Mouse (Mus musculus) liver, embryonic 14.5 days (tissue): ENCODE measurements at regions not wholly inside any gene's neighbourhood (a gene's known extent, or its start where the extent isn't known, plus 50 kb on each side); places are given as distances from the start of the nearest gene placed in this dataset.

Experiments used
- CTCF ChIP-seq: IDR thresholded peaks from 2 replicates; pipeline ENCODE4 v1.5.1; 2016; ENCODE audit warnings: antibody characterized with exemption, low read depth, control low read depth
- EP300 ChIP-seq: IDR thresholded peaks from 2 replicates; pipeline ENCODE4 v1.6.1; 2016; ENCODE audit warnings: antibody characterized with exemption, low read depth

DNA sequence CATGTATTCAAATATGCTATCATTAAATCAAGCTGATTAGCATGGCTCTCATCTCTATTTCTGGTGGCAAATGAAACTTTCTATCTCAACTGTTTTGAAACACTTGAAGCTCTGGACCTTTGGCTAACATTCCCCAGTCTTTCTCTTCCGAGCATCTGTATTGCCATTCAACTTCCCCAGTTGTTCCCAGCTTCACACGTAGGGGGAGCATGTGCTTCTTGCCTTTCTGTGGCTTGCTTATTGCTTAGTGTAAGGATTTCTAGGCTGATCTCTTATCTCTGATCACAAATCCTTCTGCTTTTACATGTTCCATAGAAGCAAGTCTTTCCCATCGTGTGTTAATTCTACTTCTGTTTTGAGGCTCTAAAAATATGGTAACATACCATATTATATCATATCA lies 662.0 kb downstream of the Stpg2 start:
- TF ChIP-seq CTCF (no peak), EP300 (no peak)
